Mouse (Mus musculus) mouse trophoblast stem cell (cell line): Measurements from ENCODE around the gene Slc25a13.

Experiments used
- in situ Hi-C, 2 experiments: fragments of 300-500 bp; cut with MseI, MboI; formaldehyde crosslinking; loops; 2 replicates in 1 of 2; 3 replicates in 1 of 2; pipeline ENCODE4 v1.15.1; 2025

Gene Slc25a13

DNA sequence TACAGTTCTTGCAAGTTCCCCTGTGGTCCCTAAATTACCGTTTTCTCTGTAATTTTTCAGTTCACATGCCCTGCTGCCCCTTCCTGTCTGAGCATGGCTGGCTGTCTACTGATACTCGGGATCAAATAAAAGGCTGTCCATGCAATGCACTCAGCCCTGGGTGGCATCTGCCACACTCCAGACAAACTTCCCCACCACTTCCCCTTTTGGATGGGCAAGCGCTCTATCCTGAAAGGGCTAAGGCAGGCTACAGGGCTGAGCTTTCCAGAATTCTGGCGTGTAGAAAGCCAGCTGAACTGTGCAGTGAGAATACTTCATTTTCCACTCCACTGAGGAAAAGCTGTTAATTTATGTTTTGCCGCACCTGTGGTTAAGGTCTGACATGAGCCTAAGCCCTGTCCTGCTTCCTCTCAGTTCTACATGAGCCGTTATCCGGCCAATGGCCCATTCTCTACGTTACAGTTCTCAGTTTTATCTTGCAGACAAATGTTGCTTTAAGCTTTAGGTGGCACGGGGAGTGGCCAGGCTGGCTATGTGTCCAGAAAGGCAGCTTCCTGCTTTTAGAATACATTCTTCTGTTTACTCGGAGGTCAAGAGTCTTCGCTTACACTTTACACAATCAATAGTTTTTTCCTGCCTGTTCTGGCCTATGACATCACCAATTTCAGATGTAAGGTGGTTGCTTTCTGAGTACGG is 170.1 kb downstream of the Slc25a13 start:
- in situ Hi-C loops: no loop called here

DNA sequence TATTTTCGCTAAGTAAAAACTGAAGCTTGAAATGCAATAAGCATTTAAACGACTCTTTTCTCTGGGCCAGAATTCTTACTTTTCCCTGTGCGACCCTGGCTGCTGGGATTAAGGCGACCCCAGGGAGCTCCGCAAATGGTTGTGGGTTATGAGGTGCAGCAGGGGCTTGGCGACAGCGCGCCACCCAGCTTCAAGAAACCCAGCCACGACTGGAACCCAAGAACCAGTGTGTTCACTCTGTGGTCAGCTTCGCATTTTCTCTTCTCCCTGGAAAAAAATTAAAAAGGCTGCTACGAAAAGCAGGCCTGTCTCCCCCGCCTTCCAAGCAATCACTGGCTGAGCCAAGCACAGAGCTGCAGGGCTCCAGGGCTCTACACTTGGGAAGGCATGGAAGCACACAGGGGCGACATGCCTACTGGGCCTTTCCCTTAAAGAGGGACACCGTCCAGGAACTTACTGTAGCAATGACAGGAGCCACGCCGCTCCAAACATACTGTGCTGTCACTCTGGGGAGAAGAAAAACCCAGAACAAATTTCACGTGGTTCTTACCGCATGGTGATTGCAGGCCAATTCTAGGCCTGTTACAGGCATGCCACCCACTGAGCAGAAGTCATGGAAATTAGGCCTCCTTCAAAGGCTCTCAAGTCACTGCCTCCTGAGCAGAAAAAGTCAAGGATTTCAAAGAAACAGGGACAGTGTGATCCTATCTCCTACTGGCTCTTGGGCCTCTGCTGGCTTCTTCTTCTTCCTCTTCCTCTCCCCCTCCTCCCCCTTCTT is 178.0 kb downstream of the Slc25a13 start:
- in situ Hi-C loops: no loop called here

DNA sequence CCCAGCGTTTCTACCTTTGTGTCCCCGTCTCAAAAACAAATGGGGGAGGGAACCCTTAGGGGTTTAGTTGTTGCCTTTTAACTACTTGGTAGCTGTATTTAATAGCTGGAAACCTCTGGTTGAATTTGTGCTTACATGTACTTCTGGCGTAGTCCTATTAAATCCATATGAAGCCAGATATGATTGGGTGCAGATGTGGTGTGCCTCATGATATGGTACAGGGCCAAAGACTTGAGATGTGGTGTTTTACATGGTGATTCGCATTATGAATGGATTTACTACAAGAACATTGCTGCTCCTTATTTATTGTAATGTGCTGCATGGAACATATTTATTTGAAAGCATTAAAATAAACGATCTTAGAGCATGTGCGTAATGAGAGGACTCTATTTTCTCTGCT is 189.3 kb downstream of the Slc25a13 start:
- in situ Hi-C loops: no loop called here

DNA sequence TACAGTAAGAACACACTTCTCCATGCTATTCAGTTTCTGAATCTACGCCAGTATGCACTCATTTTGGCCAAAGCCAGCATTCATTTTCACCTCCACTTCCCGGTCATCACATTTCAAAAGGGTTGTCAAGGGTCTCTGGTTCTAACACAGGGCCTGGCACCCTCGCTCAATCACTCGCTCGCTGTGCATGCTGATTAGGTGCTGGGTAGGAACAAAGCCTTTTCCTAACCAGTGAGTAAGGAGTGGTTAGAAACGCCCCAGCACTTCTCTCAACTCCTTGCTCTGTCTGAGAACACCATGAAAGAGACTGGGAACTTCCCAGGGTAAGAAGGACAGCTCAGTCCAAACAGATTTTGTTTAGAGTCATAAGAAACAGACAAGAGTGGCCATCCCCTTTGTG is 193.0 kb downstream of the Slc25a13 start:
- in situ Hi-C loops: no loop called here

DNA sequence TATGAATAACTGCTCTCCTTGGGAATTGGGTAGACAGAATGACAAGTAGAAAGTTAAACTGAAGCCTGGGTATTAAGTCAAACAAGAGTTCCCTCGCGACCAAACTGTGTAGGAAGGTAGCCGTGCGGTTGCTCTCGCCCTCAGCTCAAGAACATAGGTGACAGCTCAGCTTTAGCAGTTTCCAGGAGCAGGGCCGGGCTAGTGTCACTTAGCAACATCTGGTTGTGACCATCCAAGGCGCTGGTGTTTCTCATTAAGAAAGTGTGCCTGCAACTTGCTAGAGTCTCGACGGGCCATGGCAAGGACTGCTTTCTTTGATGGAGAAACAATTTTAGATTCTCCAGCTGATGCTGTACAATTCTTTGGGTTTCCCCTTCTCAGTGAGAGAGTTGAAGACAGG is 200.0 kb downstream of the Slc25a13 start:
- in situ Hi-C loops: no loop called here

DNA sequence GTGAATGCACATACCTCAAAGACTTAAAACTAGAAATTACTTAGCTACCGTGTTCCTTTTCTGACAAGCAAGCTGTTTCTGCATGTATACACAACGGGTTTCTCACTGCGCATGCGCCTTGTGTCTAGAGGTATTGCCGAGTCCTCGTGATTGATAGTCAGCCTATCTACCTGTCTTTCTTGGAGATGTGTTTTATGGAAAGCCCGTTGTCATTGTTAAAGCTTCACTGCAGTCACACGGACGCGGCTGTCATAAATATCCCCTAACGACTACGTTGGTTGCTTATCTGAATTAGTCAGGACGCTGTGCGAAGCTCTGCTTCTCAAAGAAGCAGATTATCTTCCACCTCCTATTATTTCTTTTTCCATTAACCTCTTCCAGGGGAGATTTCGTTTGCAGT is 201.4 kb downstream of the Slc25a13 start:
- in situ Hi-C loops: no loop called here

DNA sequence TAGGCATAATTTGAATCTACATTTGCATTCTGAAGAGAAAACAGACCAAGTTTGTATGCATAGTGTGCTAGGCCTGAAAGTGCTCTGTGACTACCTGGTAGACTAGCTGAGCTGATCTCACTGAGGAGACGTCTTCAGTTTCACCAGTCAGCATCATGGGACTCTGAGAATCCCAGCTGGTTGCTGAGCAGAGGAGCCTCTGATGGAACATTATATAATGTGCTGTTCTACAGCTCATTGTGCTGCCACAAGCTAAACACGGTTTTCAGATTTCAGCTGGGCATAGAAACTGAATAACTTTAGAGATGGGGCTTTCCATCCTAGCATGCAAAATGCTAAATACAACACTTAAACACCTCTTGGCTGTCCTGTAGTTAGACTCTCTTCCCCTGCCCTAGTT is 205.6 kb downstream of the Slc25a13 start:
- in situ Hi-C loops: no loop called here

DNA sequence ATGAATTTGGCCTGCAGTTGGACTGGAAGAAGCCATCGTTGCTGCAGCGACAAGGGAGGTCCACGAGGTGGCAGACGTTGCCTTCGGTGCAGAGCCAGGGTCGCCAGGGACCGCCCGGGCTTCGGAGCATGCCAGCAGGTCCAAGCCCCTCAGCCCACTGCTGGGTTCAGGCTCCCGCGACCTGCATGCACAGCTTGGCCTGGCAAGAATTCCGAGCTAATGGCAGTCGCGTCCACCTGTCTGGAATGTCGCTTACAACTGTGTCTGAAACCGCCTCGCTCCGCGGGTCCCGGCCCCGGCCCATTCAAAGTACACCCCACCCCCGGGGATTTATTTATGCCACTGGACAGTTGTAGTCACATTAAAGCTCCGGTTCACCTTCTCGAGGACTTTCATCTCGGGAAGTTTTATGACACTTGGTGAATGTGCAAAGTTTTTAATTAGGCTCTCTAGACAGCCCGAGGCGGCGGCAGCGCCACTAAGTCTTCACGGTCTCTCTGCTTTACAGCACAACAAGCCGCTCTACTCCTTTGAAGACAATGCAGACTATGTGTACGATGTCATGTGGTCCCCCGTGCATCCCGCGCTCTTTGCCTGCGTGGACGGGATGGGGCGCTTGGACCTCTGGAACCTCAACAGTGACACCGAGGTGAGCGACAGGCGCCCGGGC is 211.1 kb downstream of the Slc25a13 start:
- in situ Hi-C loops: no loop called here

DNA sequence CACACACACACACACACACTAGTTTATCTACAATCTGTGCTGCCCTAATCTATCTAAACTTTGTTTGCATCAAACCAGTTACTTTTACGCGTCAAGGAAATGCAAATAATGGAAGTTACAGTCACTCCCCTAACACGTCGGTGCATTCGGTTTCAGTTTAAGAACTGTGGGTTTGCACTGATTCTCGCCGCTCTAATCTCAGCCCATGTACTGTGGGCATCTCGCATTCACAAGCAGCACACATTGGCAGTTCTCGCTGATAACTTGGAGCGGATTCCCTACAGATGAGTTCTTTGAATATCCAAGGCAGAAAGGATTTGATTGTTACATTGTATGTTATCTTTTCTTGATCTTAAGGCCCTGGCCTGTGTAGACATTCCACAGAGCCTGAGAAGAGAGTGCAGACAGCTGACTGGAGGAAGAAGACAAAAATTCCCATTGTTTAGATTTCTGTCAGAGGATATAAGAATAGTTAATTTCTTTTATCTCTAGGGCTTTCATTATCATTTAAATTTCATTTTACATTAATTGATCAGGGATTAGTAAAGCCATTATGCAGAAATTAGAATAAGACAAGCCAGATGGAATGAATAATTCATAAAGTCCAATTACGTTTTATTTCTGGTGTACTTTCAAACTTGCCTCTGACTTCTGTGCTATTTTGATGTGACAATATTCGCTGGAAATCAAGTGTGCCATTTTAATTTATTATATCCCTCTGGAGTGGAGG is 212.1 kb downstream of the Slc25a13 start:
- in situ Hi-C loops: no loop called here

DNA sequence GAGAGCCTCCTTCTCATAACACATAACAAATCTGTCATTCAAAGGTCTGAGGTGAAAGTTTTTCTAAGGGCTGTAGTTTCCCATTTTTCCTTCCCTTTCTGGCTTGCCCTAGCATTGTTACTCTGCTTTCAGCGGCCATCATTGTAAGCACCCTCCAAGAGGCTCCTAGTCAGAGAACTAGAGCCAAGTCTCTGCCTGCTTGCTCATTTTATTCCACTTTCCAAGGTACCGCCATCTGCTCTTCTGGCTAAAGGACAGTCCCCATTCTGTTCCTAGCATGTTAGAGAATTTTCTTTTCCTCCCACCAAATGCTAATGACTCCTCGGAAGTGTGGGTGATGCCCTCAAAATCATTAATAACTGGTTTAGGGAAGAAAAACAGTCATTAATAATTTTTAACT is 214.9 kb downstream of the Slc25a13 start:
- in situ Hi-C loops: no loop called here

DNA sequence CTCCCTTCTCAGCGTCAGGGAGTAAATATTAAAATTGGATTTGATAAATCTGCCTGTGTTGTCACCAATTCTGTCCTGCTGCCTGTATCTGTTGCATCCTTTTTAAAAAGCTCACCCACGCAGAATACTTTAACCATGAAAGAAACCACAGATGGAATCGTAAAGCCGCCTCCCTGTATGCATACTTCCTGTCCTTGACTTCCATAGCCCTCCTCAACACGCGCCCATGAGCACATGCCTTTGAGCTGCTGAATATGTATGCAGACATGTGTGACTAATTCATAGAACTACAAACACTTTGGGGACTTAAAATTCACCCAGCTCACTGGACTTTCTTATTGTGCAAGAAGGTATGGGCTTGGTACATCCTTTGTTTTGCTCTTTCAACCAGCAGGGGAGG is 219.4 kb downstream of the Slc25a13 start:
- in situ Hi-C loops: no loop called here

DNA sequence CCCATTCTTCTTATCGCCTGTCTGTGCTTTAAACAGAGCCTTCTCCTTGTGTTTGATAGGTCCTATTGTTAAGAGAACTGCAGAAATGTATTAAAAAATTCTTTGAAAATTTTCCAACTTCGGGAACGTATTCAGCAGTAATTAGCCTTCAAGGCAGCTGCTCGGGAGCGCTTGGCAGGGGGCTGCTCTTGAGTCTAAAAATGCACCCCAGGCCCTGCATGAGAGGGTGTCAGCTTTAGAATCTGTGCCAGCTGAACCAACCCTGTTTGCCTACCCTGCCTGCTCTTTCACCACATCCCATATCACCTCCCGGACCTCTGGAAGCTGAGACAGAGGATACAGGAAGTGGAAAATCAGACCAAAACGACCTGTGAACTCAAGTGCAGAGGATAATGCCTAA is 223.9 kb downstream of the Slc25a13 start:
- in situ Hi-C loops: no loop called here

DNA sequence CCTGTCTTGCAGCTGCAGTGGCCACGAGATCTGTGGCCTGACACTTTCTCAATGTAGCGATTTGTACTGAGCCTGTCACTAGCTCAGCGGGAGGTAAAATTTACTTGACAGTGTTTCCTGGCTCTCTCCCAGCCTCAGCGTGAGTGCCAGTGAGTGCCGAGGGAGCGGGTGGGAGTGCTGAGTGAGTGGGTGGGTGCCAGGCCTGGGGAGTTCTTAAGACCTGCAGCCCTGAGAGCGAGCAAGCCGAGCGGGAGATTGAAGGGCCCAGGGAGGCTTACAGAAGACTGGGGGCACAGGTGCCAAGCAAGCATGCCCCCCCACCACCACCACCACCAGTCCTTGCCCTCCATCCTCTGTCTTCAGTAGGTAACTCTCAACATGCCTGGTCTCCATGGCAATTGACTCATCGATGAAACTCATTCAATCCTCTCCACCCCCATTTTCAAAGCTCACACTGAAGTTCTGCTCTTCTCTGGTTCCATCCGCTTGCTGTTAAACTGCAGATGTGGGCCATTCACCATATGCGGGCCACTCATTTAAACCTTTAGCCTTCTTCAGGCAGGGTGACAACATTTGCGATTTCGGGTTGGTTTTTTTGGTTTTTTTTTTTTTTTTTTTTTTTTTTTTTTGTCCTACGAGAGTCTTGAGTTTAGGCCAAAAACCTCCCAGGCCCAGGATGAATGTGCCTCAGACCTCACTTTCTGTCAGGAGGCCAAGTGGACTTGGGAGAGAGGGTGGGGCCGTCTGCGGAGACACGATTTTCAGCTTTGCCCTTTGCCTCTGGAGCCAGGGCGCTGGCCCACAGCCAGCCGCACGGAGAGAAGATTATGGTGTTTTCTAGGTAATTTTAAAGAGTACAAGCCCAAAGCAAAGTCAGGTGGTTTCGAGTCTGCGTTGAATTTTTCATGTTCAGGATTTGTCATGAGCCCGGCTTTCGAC is 224.9 kb downstream of the Slc25a13 start:
- in situ Hi-C loops: no loop called here

DNA sequence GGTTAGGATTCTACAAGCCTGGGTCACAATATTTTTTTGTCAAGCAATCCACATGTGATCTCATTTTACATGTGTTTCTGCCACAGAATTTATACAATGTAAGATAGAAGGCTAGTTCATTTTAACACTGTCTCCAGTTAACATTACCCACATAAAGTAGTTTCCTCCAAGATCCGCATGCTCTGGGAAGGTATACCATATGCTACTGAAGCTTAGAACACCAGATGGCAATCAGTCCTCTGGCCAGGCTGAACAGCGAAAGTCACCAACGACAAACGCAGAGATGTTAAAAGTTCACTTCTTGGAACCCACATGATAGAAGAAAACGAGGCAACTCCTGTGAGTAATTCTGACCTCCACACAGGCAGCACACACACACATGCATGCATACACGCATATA is 225.7 kb downstream of the Slc25a13 start:
- in situ Hi-C loops: no loop called here
